Mouse (Mus musculus): ENCODE measurements around the gene Naa38. TPM values are rescaled to one million over a fixed set of nuclear protein-coding genes. Genes with fewer than 3 reads are reported as not detected.

Gene Naa38
- 150 and 174 TPM in 2 replicates for polyA plus RNA-seq (2012; rRNA removed)

DNA sequence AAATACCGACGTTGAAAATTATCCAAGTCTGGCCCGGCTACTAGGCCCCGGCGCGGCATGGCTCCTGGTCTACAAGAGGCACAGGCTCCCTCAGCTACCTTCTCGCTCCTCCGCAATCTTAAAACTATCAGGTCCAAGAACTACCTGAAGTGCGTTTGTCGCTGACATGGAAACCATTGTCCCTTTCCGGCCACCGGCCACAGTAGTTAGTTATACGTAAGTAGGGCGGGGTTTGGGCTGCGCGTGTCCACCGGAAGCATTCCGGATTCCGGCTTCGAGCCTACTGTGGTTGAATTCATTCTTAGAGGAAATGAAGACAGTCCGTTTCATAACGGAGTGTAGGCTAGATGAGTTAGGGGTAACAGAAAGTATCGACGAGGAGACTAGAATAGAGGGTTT lies at the start of gene Naa38, which contains the start of gene Cyb5d1:
Gene Naa38 (plus strand): TSS at position 253 of the 399 bp plus-strand sequence.
Gene Cyb5d1 (minus strand): TSS at position 397 of the 399 bp plus-strand sequence.

DNA sequence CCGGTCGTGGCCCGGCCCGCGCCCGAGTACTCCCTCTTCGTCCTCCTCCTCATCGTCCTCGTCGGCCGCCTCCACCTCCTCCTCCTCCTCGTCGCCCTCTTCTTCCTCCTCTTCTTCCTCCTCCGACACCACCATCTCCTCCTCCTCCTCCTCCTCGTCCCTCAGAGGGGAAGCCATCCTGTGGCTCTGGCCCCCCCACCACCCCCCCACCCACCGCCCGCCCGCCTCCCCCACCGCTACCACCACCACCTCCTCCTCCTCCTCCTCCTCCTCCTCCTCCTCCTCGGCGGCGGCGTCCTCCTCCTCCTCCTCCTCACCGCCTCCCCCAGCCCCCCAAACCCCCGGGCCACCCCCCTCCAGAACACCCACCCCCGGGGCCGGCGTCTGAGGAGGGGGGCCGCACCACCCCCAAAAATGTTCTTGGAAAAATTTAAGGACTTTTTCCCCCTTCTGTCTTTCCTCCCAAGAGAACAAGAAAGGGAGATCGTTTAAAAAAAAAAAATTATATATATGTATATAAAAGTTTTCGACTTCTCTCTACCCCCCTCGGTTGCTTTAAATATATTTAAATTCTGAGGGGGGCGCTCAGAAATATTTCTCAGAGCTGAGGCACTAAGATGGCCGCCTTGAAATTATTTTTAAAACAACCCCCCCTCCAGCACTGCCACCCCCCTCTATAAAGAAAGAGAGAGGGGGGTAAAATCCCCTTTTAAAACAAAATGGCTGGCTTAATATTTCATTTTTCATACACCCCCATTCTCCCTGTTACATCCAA lies 25.9 kb upstream of the Naa38 start, which contains the start of gene Chd3:
Gene Chd3 (minus strand): TSS at position 192 of the 775 bp plus-strand sequence.

DNA sequence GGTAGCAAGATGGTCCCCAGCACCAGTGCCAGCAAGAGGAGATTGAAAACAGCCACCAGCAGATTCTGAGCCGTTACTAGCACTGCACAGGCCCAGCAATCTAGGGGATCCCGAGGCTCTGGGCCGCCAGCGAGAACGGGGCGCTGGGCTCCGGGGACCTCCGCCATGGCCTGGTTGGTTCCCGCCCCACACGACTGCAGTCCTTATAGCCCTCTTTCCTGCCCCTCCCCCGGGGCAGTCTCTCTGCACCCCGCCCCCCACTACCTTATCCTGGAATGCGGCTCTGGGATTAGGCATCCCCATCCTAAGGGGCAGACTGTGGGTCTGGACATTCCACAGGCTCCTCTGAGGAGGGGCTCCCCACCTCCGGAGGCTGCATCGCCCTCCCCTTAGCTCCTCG lies 2.8 kb downstream of the Naa38 start, which contains the start of gene Tmem88:
Gene Tmem88 (minus strand): TSS at position 176 of the 400 bp plus-strand sequence.

DNA sequence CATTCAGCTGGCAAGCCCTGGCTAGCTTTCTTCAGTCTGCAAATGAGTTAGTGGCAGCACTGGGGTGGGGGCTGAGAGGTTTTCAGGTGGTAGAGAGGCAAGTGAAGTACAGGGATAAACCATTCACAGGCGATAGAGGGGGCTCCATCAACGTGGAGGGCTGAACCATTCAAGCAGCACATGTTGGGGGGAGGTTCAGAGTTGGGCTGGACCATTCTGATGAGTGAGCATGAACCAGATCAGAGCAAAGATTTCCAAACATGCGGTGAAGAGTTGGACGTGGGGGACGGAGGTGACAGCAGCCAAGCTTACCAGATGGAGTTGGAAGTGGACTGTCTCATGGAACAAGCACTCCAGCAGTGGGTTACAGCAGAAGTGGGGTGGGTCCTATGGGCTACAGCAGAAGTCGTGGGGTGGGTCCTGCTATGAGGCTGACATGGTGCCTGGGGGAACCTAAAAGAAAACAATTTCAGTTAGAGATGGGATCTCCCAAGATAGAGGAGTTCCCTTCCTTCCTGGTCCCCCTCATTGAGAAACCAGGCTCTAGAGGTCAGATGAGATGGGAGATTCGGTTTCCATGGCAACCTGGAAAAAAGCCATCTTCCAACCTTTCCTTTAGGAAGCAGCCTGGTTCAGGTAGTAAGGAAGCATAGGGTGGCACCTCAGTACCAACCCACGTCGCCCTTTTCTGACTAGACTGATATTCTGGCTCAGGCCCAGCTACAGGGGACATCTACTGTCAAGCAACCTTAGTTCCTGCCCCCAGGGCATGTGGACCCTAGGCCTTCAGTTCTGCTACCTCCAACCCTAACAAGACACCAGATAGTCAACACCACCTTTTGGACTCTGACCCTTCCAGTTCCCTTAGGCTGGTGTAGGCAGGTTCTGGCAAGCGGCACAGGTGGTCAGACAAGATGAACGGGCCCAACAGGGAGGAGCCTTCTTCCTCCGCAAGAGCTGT lies 18.2 kb downstream of the Naa38 start, which contains the start of gene Kdm6b:
Gene Kdm6b (minus strand): TSS at position 455 of the 961 bp plus-strand sequence.

Other genes starting within 250 kb of the Naa38 start
- 0.07 TPM in 1 of 2 replicates, not detected in the other for gene Alox12b, start 238.5 kb upstream of the Naa38 start, polyA plus RNA-seq (2012; rRNA removed)
- 0.05 TPM in 1 of 2 replicates, not detected in the other for gene Alox8, start 197.6 kb upstream of the Naa38 start, polyA plus RNA-seq (2012; rRNA removed)
- gene Gucy2e, start 158.5 kb upstream of the Naa38 start, polyA plus RNA-seq (2012; rRNA removed), result not detected in 2 replicates
- gene Cntrob, start 71.7 kb upstream of the Naa38 start, polyA plus RNA-seq (2012; rRNA removed), result 8.3 and 8.5 TPM in 2 replicates
- gene Trappc1, start 71.5 kb upstream of the Naa38 start, polyA plus RNA-seq (2012; rRNA removed), result 27.2 and 27.3 TPM in 2 replicates
- gene Kcnab3, start 69.2 kb upstream of the Naa38 start, polyA plus RNA-seq (2012; rRNA removed), result 1.3 TPM in 2 replicates
- gene Rnf227, start 55.0 kb upstream of the Naa38 start, polyA plus RNA-seq (2012; rRNA removed), result 1.2 and 1.4 TPM in 2 replicates
- 101 and 103 TPM in 2 replicates for gene Chd3, start 26.1 kb upstream of the Naa38 start, polyA plus RNA-seq (2012; rRNA removed)
- 10.1 and 11.7 TPM in 2 replicates for gene Cyb5d1, start 144 bp downstream of the Naa38 start, polyA plus RNA-seq (2012; rRNA removed)
- gene Tmem88, start 2.7 kb downstream of the Naa38 start, polyA plus RNA-seq (2012; rRNA removed), result 12.4 and 25.4 TPM in 2 replicates
- gene Kdm6b, start 18.2 kb downstream of the Naa38 start, polyA plus RNA-seq (2012; rRNA removed), result 15.5 and 18.5 TPM in 2 replicates
- 0.44 and 0.93 TPM in 2 replicates for gene Dnah2, start 153.6 kb downstream of the Naa38 start, polyA plus RNA-seq (2012; rRNA removed)
- 1.1 and 1.8 TPM in 2 replicates for gene Efnb3, start 164.7 kb downstream of the Naa38 start, polyA plus RNA-seq (2012; rRNA removed)
- gene Wrap53, start 184.8 kb downstream of the Naa38 start, polyA plus RNA-seq (2012; rRNA removed), result 13.9 and 18.2 TPM in 2 replicates
- 69.1 and 71.7 TPM in 2 replicates for gene Trp53, start 184.9 kb downstream of the Naa38 start, polyA plus RNA-seq (2012; rRNA removed)
- 6.2 and 6.3 TPM in 2 replicates for gene Atp1b2, start 210.5 kb downstream of the Naa38 start, polyA plus RNA-seq (2012; rRNA removed)
- gene Shbg, start 222.4 kb downstream of the Naa38 start, polyA plus RNA-seq (2012; rRNA removed), result not detected in 2 replicates
- 1.3 and 1.8 TPM in 2 replicates for gene Sat2, start 226.5 kb downstream of the Naa38 start, polyA plus RNA-seq (2012; rRNA removed)
- 40.4 and 45.3 TPM in 2 replicates for gene Fxr2, start 237.5 kb downstream of the Naa38 start, polyA plus RNA-seq (2012; rRNA removed)

Measured in colon, adult 2 months (tissue).